Mouse (Mus musculus): ENCODE measurements around the gene Nfia. TPM values are rescaled to one million over a fixed set of nuclear protein-coding genes. Genes with fewer than 3 reads are reported as not detected.
A peak's percentile ranks its signal among the peaks of the same experiment; 100 is the strongest.

The Nfia gene
- polyA plus RNA-seq, 1 experiment from 2014 or later = 15.9 TPM

DNA sequence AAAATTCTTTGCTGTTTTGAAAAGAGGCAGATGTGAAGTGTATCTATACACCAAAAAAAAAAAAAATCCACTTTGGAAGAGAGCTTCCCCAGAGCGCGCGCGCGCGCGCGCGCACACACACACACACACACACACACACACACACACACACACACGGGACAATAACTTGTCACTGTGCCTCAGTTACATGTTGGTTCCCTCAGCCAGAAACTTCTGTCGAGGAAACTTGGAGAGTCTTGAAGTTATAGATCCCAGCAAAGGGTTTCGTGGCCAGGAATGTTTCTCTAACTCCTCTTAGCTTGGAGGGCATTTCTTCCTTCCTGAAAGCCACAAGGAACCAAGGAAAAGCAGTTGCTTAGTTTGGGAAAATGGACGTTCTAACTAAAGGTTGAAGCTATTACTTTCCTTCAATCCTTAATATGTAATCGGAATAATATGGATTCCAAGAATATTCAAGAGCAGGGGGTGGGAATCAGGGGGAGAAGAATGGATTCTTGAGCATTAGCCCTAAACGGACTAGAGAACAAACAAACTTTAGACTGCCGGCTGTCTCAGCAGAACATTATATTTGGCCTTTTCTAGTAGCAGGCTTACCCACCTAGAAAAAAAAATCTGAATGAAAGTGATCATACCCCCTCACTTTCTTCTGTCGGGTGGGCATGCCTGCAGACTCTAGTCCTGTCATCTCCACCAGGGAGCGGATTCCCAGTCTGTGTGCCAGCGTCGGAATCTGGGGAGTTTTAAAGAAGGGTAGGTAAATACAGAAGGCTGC is 3.1 kb downstream of the Nfia start:
- WGBS = 5% methylated on average over 20 of the region's 20 CpGs
- H3K4me2 ChIP-seq (replicated peaks; ENCODE audit: low read depth) = peak overlapping the region; percentile 95
- no peak; the same call in 1 of the 2 replicates for TF ChIP-seq CTCF (IDR thresholded peaks at IDR 0.05; ENCODE audit: low read depth)
- H3K4me3 ChIP-seq (ENCODE audit: low read depth, low read length) = peak overlapping the region; percentile 94
- H3K4me1 ChIP-seq (replicated peaks; ENCODE audit: control insufficient read depth, insufficient read depth, low read length) = 0 out of 2 replicates have a peak, but pooled peaks cover 9% of the 10 kb centered on the region
- no peaks in the 10 kb centered on the region for H3K9me3 ChIP-seq (ENCODE audit: control insufficient read depth)
- H3K36me3 ChIP-seq (ENCODE audit: control insufficient read depth, insufficient read depth) = no peaks in the 10 kb centered on the region
- 0 out of 2 replicates have a peak overlapping the region, but pooled peaks have one; percentile 1 for H3K9ac ChIP-seq (ENCODE audit: low read depth, low read length)
- H3K27me3 ChIP-seq (replicated peaks; ENCODE audit: control insufficient read depth, insufficient read depth, low read length) = no peaks in the 10 kb centered on the region
- no peak overlapping the region; the same call in 1 of the 2 replicates for H3K27ac ChIP-seq (ENCODE audit: low read depth, low read length)
- ATAC-seq = no peak

DNA sequence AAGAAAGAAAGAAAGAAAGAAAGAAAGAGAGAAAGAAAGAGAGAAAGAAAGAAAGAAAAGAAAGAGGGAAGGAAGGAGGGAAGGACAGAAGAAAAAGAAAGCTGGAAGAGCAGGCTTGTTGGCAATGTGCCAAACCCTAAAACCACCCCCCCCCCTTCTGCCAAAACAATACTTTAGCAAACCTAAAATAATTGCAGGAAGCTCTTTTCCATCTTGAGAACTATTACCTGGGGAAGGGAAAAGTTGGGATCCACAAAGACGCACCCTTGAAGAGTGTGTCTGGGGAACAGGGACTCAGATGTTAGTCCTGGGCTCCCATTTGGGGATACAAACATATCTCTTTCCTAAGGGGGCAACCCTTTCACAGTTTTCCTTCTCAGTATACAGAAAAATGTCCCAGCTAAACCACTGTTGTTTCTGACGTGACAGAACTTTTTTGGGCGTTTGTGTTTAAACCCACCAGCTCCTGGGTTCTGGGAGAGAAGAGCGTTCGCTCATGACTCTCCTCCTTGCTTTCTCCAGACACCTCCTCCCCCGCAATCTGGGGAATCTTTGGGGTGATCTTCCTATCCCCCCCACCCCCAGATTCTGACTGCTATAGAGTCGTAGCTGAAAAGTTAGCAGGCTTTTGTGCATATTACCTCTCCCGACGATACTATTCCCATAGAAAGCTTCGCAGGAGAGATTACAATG is 4.0 kb downstream of the Nfia start:
- peak overlapping the region; percentile 95 for H3K4me2 ChIP-seq (replicated peaks; ENCODE audit: low read depth)
- no peak for TF ChIP-seq CTCF (IDR thresholded peaks at IDR 0.05; ENCODE audit: low read depth)
- H3K27ac ChIP-seq (ENCODE audit: low read depth, low read length) = peak overlapping the region; percentile 85
- H3K36me3 ChIP-seq (ENCODE audit: control insufficient read depth, insufficient read depth) = no peaks in the 10 kb centered on the region
- no peaks in the 10 kb centered on the region for H3K9me3 ChIP-seq (ENCODE audit: control insufficient read depth)
- peak overlapping the region; percentile 85 for H3K9ac ChIP-seq (ENCODE audit: low read depth, low read length)
- 0 out of 2 replicates have a peak, but pooled peaks cover 9% of the 10 kb centered on the region for H3K4me1 ChIP-seq (replicated peaks; ENCODE audit: control insufficient read depth, insufficient read depth, low read length)
- 2% methylated on average over 10 of the region's 10 CpGs for WGBS
- ATAC-seq = no peak
- H3K27me3 ChIP-seq (replicated peaks; ENCODE audit: control insufficient read depth, insufficient read depth, low read length) = no peaks in the 10 kb centered on the region; the same call in 1 of the 2 replicates
- peak overlapping the region; percentile 94 for H3K4me3 ChIP-seq (ENCODE audit: low read depth, low read length)

DNA sequence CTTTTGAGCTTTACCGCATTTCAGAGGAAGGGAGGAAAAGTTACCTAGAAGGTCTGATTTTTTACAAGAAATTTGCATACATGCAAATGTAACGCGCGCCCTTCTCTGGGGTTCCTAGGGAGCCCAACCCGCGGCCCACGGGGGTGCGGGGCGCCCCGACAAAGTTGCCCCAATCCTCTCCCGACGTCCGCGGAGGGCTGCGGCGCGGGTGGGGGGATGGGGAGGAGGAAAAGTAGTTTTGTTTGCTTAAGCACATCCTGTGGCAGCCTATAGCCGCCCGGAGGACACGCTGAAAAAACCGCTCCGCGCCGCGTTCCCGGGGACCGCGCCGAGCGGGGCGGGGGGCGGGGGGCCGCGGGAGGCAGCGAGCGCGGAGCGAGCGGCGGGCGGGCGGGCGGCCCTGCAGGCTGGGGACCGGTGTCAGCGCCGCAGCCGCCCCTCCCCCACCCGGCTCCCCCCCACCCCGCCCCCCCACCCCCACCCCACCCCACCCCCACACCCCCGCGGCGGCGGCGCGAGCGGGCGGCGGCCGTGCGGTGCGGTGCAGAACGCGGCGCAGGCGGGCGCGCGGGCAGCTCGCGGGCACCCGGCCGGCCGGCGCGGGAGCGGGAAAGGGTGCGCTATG is 4.7 kb downstream of the Nfia start:
- WGBS = 1% methylated on average over 42 of the region's 77 CpGs
- no peak for ATAC-seq
- no peak for TF ChIP-seq CTCF (IDR thresholded peaks at IDR 0.05; ENCODE audit: low read depth)

DNA sequence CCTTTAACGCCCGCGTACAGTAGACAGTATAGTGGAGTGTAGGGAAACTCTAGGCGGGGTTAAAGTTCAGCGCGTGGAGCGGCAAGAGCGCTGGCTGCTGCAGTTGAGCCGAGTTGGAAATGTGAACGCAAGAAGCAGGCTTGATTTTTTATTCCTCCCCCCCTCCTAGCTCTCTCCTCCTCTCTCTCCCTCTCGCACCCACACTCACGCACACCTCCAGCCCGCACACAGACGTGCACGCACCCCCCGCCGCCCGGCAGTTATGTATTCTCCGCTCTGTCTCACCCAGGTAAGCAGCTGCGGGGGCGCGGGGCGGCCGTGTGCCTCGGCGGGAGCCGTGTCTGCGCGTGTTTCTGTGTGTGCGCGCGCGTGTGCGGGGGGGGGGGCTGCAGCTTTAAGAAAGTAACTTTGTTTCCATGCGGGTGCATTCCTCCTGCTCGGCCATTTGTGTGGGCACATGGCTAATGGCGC is 5.2 kb downstream of the Nfia start, which contains the start of gene E130114P18Rik:
Gene E130114P18Rik (minus strand): TSS at position 373 of the 471 bp plus-strand sequence.
- Histone ChIP-seq H3K4me3 (ENCODE audit: low read depth, low read length) (peak within 1 kb of the TSS; percentile 94), H3K9ac (ENCODE audit: low read depth, low read length) (peak within 1 kb of the TSS; percentile 85), H3K4me2 (replicated peaks; ENCODE audit: low read depth) (peak within 1 kb of the TSS; percentile 95), H3K4me1 (replicated peaks; ENCODE audit: control insufficient read depth, insufficient read depth, low read length) (0 out of 2 replicates have a peak, but pooled peaks cover 9% of the 10 kb centered on the region), H3K36me3 (ENCODE audit: control insufficient read depth, insufficient read depth) (no peaks in the 10 kb centered on the region; the same call in 1 of the 2 replicates), H3K27ac (ENCODE audit: low read depth, low read length) (peak within 1 kb of the TSS; percentile 85), H3K27me3 (replicated peaks; ENCODE audit: control insufficient read depth, insufficient read depth, low read length) (no peaks in the 10 kb centered on the region; the same call in 1 of the 2 replicates), H3K9me3 (ENCODE audit: control insufficient read depth) (no peaks in the 10 kb centered on the region)
- peak; percentile 80 for ATAC-seq
- under 1% methylated on average over 32 of the region's 37 CpGs for WGBS
- no peak for TF ChIP-seq CTCF (IDR thresholded peaks at IDR 0.05; ENCODE audit: low read depth)

More for the DNA sequence above, 4.7 kb downstream of the Nfia start:
- H3K27ac ChIP-seq (ENCODE audit: low read depth, low read length) = peak overlapping the region; percentile 85
- peak overlapping the region; percentile 85 for H3K9ac ChIP-seq (ENCODE audit: low read depth, low read length)
- H3K36me3 ChIP-seq (ENCODE audit: control insufficient read depth, insufficient read depth) = no peaks in the 10 kb centered on the region
- peak overlapping the region; percentile 94 for H3K4me3 ChIP-seq (ENCODE audit: low read depth, low read length)
- H3K4me1 ChIP-seq (replicated peaks; ENCODE audit: control insufficient read depth, insufficient read depth, low read length) = 0 out of 2 replicates have a peak, but pooled peaks cover 9% of the 10 kb centered on the region
- peak overlapping the region; percentile 95 for H3K4me2 ChIP-seq (replicated peaks; ENCODE audit: low read depth)
- no peaks in the 10 kb centered on the region for H3K9me3 ChIP-seq (ENCODE audit: control insufficient read depth)
- H3K27me3 ChIP-seq (replicated peaks; ENCODE audit: control insufficient read depth, insufficient read depth, low read length) = no peaks in the 10 kb centered on the region; the same call in 1 of the 2 replicates

DNA sequence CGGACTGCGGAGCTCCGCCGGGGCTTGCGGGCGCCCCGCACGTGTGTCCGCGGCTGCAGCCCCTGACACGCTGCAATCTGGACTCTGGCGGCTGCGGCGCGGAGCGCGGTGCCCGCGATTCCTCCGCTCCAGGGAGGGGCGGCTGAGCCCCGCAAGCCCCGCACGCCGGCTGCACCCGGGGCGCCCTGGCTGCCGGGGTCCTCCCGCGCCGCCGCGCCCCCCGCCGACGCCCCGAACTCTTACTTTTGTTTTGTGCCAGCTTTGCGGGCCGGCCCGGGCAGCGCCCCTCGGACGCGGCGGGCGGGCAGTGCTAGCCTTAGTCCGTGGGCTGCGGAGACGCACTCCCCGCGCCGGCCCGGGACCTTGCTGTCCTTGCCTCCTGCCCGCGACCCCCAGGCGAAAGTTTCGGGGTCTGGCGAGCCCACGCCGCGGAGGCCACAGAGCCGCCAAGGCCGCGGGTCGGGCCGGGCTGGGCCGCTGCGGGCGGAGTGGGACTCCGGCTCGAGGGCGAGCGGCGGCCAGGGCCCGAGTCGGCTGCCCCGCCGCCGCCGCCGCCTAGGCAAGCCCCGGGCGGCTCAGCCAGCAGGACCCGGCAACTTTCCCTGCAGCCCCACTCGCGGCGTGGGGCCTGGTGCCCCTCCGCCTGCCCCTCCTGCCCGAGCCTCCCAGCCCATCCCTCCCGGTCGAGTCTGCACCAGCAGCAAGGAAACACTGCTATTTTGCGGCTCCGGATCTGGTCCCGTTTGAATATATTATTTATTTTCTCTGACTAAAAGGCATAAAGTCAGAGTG is 5.9 kb downstream of the Nfia start:
- Histone ChIP-seq H3K4me3 (ENCODE audit: low read depth, low read length) (peak overlapping the region; percentile 94), H3K4me2 (replicated peaks; ENCODE audit: low read depth) (peak overlapping the region; percentile 95), H3K36me3 (ENCODE audit: control insufficient read depth, insufficient read depth) (peaks cover 4% of the 10 kb centered on the region; the same call in 1 of the 2 replicates), H3K9me3 (ENCODE audit: control insufficient read depth) (no peaks in the 10 kb centered on the region), H3K27me3 (replicated peaks; ENCODE audit: control insufficient read depth, insufficient read depth, low read length) (no peaks in the 10 kb centered on the region; the same call in 1 of the 2 replicates), H3K9ac (ENCODE audit: low read depth, low read length) (peak overlapping the region; percentile 85), H3K27ac (ENCODE audit: low read depth, low read length) (peak overlapping the region; percentile 85), H3K4me1 (replicated peaks; ENCODE audit: control insufficient read depth, insufficient read depth, low read length) (0 out of 2 replicates have a peak, but pooled peaks cover 9% of the 10 kb centered on the region)
- WGBS = under 1% methylated on average over 61 of the region's 94 CpGs
- peak; percentile 16; the same call in 1 of the 2 replicates for ATAC-seq
- no peak for TF ChIP-seq CTCF (IDR thresholded peaks at IDR 0.05; ENCODE audit: low read depth)

Measured in intestine, postnatal 0 days (tissue).